Mouse (Mus musculus): Measurements from ENCODE around the gene Trim63.

DNA sequence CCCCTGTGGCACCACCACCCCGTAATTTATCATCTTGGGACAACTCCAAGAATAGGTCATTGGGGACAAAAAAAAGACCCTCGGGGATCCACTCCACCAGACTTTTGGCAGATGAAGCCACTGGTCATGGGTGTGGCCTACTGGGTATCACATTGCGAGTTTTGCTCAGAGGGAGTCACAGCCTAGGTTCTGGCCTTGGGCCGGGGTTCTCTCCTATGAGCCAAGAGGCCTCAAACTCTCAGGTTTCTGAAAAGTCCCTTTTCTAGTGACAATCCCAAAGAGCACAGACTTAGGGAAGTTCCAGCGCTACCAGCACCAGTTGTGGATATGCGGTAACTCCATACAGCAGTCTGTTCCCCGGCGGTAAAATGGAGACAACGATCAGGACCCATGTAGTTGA, 4.3 kb upstream of the Trim63 start:
- TF ChIP-seq CTCF (IDR thresholded peaks at IDR 0.05; ENCODE audit: borderline replicate concordance, insufficient read depth, low read depth, low read length): no peak
- no peak for TF ChIP-seq POLR2A (IDR thresholded peaks at IDR 0.05; ENCODE audit: borderline replicate concordance, insufficient read depth, low read length)

Measured in cerebellum, adult 2 months (tissue).